Mouse (Mus musculus) heart, adult 2 months (tissue): Measurements from ENCODE around the gene Msl3.
A peak's percentile ranks its signal among the peaks of the same experiment; 100 is the strongest.

ENCODE experiments used
- CTCF ChIP-seq: fragments of 200-600 bp; IDR thresholded peaks from 2 replicates; pipeline ENCODE4 v1.8.1; 2022; ENCODE audit warnings: antibody characterized with exemption, mild to moderate bottlenecking, moderate library complexity
- EP300 ChIP-seq: fragments of 200-500 bp; IDR thresholded peaks from 2 replicates; pipeline ENCODE4 v1.6.1; 2011; ENCODE audit warnings: low read depth, low read length, control low read depth; ENCODE audit not compliant: insufficient read depth
- POLR2A ChIP-seq: fragments of 200-500 bp; IDR thresholded peaks from 2 replicates; pipeline ENCODE4 v1.6.1; 2011; ENCODE audit warnings: mild to moderate bottlenecking, low read depth, low read length, control low read depth; ENCODE audit not compliant: insufficient read depth

DNA sequence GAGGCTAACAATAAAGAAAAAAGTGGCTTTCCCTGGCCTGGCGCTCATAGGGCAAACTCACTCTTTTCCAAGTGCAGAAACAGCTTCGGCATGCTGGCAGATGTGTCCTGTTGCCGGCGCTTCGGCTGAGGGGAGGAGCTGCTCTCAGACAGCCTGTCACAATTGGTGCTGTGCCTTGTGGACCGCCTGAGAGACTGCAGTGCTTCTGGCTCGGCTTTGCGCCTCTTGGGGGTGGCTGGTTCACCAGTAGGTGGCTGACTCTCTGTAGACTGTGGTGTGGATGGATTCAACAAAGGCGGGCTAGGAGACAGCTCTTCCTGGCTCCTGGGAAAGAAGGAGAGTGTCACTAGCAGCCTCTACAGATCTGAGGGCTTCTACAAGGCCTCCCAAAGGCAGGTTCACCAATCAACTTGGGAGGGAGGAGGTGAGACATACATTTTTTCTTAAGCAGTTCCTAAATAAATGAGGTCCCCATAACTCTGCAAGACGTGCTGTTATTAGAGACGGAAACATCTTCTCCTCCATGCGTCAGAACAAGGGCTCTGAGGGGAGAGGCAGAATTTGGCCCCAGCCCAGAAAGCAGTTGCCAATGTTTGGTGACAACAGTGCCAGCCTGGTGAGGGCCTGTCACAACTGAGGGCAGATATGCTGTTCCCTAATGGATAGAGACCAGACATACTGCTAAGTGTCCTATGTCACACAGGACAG, 9.6 kb downstream of the Msl3 start:
- TF ChIP-seq CTCF (peak; percentile 54), EP300 (no peak), POLR2A (no peak)
